Comparison of ENCODE assay signal across 8 mouse cellular contexts in the genomic region with DNA sequence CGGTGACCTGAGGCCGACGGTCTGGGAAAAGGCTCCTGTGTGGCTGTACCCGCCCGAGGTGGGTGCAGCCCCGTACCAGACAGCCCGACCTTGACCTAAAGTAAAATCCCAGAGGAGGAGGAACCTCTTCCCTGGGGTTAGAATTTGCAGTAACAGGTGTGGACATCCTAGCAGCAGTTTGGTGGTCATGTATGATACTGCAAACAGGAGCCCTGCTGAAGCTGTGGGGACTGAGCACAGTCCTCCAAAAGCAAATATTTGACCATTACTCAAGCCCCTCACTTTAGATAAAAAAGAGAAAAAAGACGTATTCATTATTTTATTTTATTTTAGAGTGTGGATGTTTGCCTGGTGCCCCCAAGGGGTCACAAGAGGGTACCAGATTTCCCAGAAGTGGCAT. TPM values are rescaled to one million over a fixed set of nuclear protein-coding genes. Genes with fewer than 3 reads are reported as not detected.
DNase-seq lines count a peak whose midpoint lies in the region; ATAC-seq and TF ChIP-seq lines count a peak whose summit lies in the region.

No protein-coding gene starts in this region.

- H3K9ac ChIP-seq in liver, adult 2 months (ENCODE audit: low read depth, low read length): peak overlapping the region; percentile 81
- H3K9ac ChIP-seq in embryonic facial prominence, embryonic 14.5 days (ENCODE audit: low read depth, low read length): peak overlapping the region; percentile 86
- peak overlapping the region; percentile 63 for H3K9ac ChIP-seq in intestine, postnatal 0 days (ENCODE audit: low read depth, low read length)
- peak overlapping the region; percentile 56 for H3K9ac ChIP-seq in neural tube, embryonic 14.5 days (replicated peaks; ENCODE audit: low read depth, low read length)

- peaks cover 22% of the 10 kb centered on the region for H3K4me1 ChIP-seq in liver, adult 2 months (ENCODE audit: control insufficient read depth, insufficient read depth, low read length)
- H3K4me1 ChIP-seq in embryonic facial prominence, embryonic 14.5 days (ENCODE audit: control insufficient read depth, insufficient read depth, low read length): peaks cover 23% of the 10 kb centered on the region
- peaks cover 9% of the 10 kb centered on the region; the same call in 1 of the 2 replicates for H3K4me1 ChIP-seq in intestine, postnatal 0 days (replicated peaks; ENCODE audit: control insufficient read depth, insufficient read depth, low read length)
- peaks cover 23% of the 10 kb centered on the region for H3K4me1 ChIP-seq in neural tube, embryonic 14.5 days (ENCODE audit: control insufficient read depth, insufficient read depth, low read length)

- 1% methylated on average over 8 of the region's 8 CpGs for WGBS in liver, adult 2 months
- 1% methylated on average over 8 of the region's 8 CpGs for WGBS in embryonic facial prominence, embryonic 14.5 days
- WGBS in intestine, postnatal 0 days: 3% methylated on average over 8 of the region's 8 CpGs
- WGBS in neural tube, embryonic 14.5 days: 6% methylated on average over 8 of the region's 8 CpGs

- peak overlapping the region; percentile 89 for H3K4me3 ChIP-seq in liver, adult 2 months (ENCODE audit: insufficient read depth, low read depth, low read length)
- H3K4me3 ChIP-seq in embryonic facial prominence, embryonic 14.5 days (ENCODE audit: low read depth, low read length): peak overlapping the region; percentile 72
- peak overlapping the region; percentile 78 for H3K4me3 ChIP-seq in intestine, postnatal 0 days (ENCODE audit: low read depth, low read length)
- H3K4me3 ChIP-seq in neural tube, embryonic 14.5 days (ENCODE audit: low read depth, low read length): peak overlapping the region; percentile 50

- no peak for DNase-seq in liver, adult 2 months (ENCODE audit: extremely low read depth, low read depth, low spot score)
- DNase-seq in liver: no peak
- no peak for DNase-seq in embryonic facial prominence, embryonic 14.5 days (ENCODE audit: low spot score)
- DNase-seq in thymus, postnatal 14 days: no peak
- no peak for DNase-seq in spleen, postnatal 4 days (ENCODE audit: low spot score in 2 of 2)

- H3K79me2 ChIP-seq in liver, adult 2 months (ENCODE audit: control insufficient read depth, insufficient read depth, low read length): peaks cover 10% of the 10 kb centered on the region; the same call in 1 of the 2 replicates

- no peaks in the 10 kb centered on the region for H3K9me3 ChIP-seq in embryonic facial prominence, embryonic 14.5 days (ENCODE audit: control insufficient read depth, low read length)
- H3K9me3 ChIP-seq in intestine, postnatal 0 days (ENCODE audit: control insufficient read depth): no peaks in the 10 kb centered on the region
- H3K9me3 ChIP-seq in neural tube, embryonic 14.5 days (ENCODE audit: control insufficient read depth, low read length): no peaks in the 10 kb centered on the region

- ATAC-seq in embryonic facial prominence, embryonic 14.5 days (ENCODE audit: low read depth): no peak
- ATAC-seq in intestine, postnatal 0 days: no peak
- ATAC-seq in neural tube, embryonic 14.5 days (ENCODE audit: low read depth): no peak
- no peak for ATAC-seq in CD4-positive, CD25-positive, alpha-beta regulatory T cell, adult 4 months

- TF ChIP-seq POLR2A in liver, adult 2 months (IDR thresholded peaks at IDR 0.05; ENCODE audit: extremely low read depth, insufficient read depth, low read length): no peak

- TF ChIP-seq CTCF in liver, adult 2 months (IDR thresholded peaks at IDR 0.05; ENCODE audit: low read depth, low read length): no peak
- no peak for TF ChIP-seq CTCF in intestine, postnatal 0 days (IDR thresholded peaks at IDR 0.05; ENCODE audit: low read depth)

- peak overlapping the region; percentile 57 for H3K27ac ChIP-seq in liver, adult 2 months (replicated peaks; ENCODE audit: insufficient read depth, low read depth, low read length)
- peak overlapping the region; percentile 73 for H3K27ac ChIP-seq in embryonic facial prominence, embryonic 14.5 days (replicated peaks; ENCODE audit: low read depth, low read length)
- H3K27ac ChIP-seq in intestine, postnatal 0 days (ENCODE audit: low read depth, low read length): peak overlapping the region; percentile 29; the same call in 1 of the 2 replicates
- H3K27ac ChIP-seq in neural tube, embryonic 14.5 days (ENCODE audit: low read depth, low read length): peak overlapping the region; percentile 62; the same call in 1 of the 2 replicates

- H3K27me3 ChIP-seq in liver, adult 2 months (ENCODE audit: control insufficient read depth, insufficient read depth, low read length): no peaks in the 10 kb centered on the region
- no peaks in the 10 kb centered on the region for H3K27me3 ChIP-seq in embryonic facial prominence, embryonic 14.5 days (replicated peaks; ENCODE audit: control insufficient read depth, insufficient read depth, low read length)
- no peaks in the 10 kb centered on the region for H3K27me3 ChIP-seq in intestine, postnatal 0 days (replicated peaks; ENCODE audit: control insufficient read depth, insufficient read depth, low read length)
- H3K27me3 ChIP-seq in neural tube, embryonic 14.5 days (ENCODE audit: control insufficient read depth, insufficient read depth, low read length): no peaks in the 10 kb centered on the region

- H3K4me2 ChIP-seq in embryonic facial prominence, embryonic 14.5 days (ENCODE audit: low read depth, low read length): peak overlapping the region; percentile 94
- H3K4me2 ChIP-seq in intestine, postnatal 0 days (replicated peaks; ENCODE audit: low read depth): peak overlapping the region; percentile 82
- H3K4me2 ChIP-seq in neural tube, embryonic 14.5 days (ENCODE audit: low read depth, low read length): peak overlapping the region; percentile 95

- peaks cover 6% of the 10 kb centered on the region; the same call in 1 of the 2 replicates for H3K36me3 ChIP-seq in liver, adult 2 months (ENCODE audit: control insufficient read depth, insufficient read depth, low read length)
- H3K36me3 ChIP-seq in embryonic facial prominence, embryonic 14.5 days (ENCODE audit: control insufficient read depth, insufficient read depth, low read length): peaks cover 36% of the 10 kb centered on the region
- H3K36me3 ChIP-seq in intestine, postnatal 0 days (ENCODE audit: control insufficient read depth, insufficient read depth): peaks cover 28% of the 10 kb centered on the region
- peaks cover 23% of the 10 kb centered on the region for H3K36me3 ChIP-seq in neural tube, embryonic 14.5 days (ENCODE audit: control insufficient read depth, insufficient read depth, low read length)

RNA-seq across cellular contexts. Expression of a gene that starts 37.7 kb away (rescaled TPM):
- 4.6 and 6.0 TPM in 2 replicates for total RNA-seq in liver, adult 2 months (2014; rRNA removed)
- polyA plus RNA-seq in liver, adult 2 months (2012; rRNA removed): 6.7 and 8.2 TPM in 2 replicates
- 43.8 and 45.4 TPM in 2 replicates for polyA plus RNA-seq in embryonic facial prominence, embryonic 14.5 days (2014; fragmentation: Nextera tagmentation; extraction: Ambion mirVana)
- 22.8 and 23.9 TPM in 2 replicates for polyA plus RNA-seq in intestine, postnatal 0 days (2015; fragmentation: Nextera tagmentation; extraction: Ambion mirVana)
- 41.6 and 44.2 TPM in 2 replicates for polyA plus RNA-seq in neural tube, embryonic 14.5 days (2014; fragmentation: Nextera tagmentation; extraction: Ambion mirVana)
- polyA plus RNA-seq in CD4-positive, CD25-positive, alpha-beta regulatory T cell, adult 4 months (2017; shearing (Covaris generic)): 10 to 100 TPM; 11.9 to 18.9 TPM
